Mouse (Mus musculus): ENCODE results near the gene Dnajc13.

DNA sequence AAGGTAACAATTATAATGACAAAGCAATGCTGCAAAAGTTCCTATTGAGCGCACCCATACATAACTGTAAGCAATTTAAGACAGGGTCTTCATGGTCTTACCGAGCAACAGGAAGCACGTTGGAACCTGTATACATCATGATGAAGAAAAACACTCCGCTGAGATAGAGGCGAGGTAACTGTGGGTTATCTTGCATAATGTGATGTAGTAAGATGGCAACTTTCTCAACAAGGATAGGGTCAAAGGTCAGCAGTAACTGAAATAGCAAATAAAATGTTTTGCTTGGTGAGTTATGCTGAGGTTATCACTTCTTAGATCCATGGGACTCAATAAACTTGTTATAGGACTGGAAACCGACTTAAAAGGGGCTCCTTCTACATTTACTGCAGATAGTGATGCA is 70.2 kb downstream of the Dnajc13 start:
- TF ChIP-seq CTCF (IDR thresholded peaks at IDR 0.05; ENCODE audit: low read depth) (no peak), EP300 (IDR thresholded peaks at IDR 0.05; ENCODE audit: low read depth) (no peak)
